Comparison of ENCODE assay signal across 8 mouse cellular contexts in the genomic region with DNA sequence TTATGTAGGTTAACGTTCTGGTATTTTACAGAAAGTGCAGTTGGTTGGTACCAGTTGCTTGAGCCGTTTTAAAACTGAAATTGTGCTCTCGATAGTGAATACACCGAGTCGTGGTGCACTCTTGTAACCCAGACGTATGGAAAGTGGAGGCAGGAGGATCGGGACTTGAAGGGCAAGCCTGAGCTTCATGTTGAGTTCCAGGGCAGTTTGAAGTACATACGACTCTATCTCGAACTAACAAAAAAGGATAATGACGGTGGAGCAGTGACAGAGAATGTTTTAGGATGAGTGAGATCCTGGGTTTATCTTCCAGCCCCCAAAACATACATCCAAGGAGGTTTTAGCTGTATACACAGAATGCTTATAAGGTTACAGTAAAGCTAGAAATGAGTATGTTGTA. TPM values are rescaled to one million over a fixed set of nuclear protein-coding genes. Genes with fewer than 3 reads are reported as not detected.
DNase-seq lines count a peak whose midpoint lies in the region; ATAC-seq and TF ChIP-seq lines count a peak whose summit lies in the region.

No protein-coding gene starts in this region.

- H3K4me3 ChIP-seq in heart, embryonic 11.5 days (ENCODE audit: low read depth, low read length), result peak overlapping the region; percentile 93
- peak overlapping the region; percentile 96 to 98 for H3K4me3 ChIP-seq in ES-E14 (ENCODE audit: insufficient read depth in 1 of 2, low read depth in 1 of 2, low read length in 2 of 2, poor library complexity in 1 of 2, severe bottlenecking in 1 of 2)
- peak overlapping the region; percentile 96 for H3K4me3 ChIP-seq in forebrain, embryonic 15.5 days
- peak overlapping the region; percentile 92 for H3K4me3 ChIP-seq in liver, embryonic 16.5 days (ENCODE audit: low read depth, low read length)

- no peak for ATAC-seq in heart, embryonic 11.5 days (replicated peaks; ENCODE audit: insufficient number of reproducible peaks, low FRiP score, low TSS enrichment)
- ATAC-seq in forebrain, embryonic 15.5 days (replicated peaks), result no peak
- ATAC-seq in liver, embryonic 16.5 days (ENCODE audit: low read depth), result no peak

- no peaks in the 10 kb centered on the region for H3K9me3 ChIP-seq in heart, embryonic 11.5 days (replicated peaks; ENCODE audit: control insufficient read depth, low read length)
- H3K9me3 ChIP-seq in ES-E14 (ENCODE audit: control insufficient read depth, insufficient read depth, low read depth, low read length), result no peaks in the 10 kb centered on the region
- H3K9me3 ChIP-seq in forebrain, embryonic 15.5 days, result no peaks in the 10 kb centered on the region
- H3K9me3 ChIP-seq in liver, embryonic 16.5 days (replicated peaks; ENCODE audit: control insufficient read depth, low read length), result no peaks in the 10 kb centered on the region

- peak overlapping the region; percentile 57 for H3K27ac ChIP-seq in heart, embryonic 11.5 days (ENCODE audit: low read depth, low read length)
- no peak overlapping the region for H3K27ac ChIP-seq in ES-E14 (ENCODE audit: insufficient read depth, low read depth, low read length, poor library complexity, severe bottlenecking)
- no peak overlapping the region for H3K27ac ChIP-seq in forebrain, embryonic 15.5 days (replicated peaks)
- peak overlapping the region; percentile 99 for H3K27ac ChIP-seq in liver, embryonic 16.5 days (ENCODE audit: low read length)

- no peak for DNase-seq in heart, postnatal 36 days
- no peak for DNase-seq in ES-E14 (ENCODE audit: low read depth, low spot score)
- DNase-seq in thymus, postnatal 14 days, result no peak
- no peak for DNase-seq in retina, embryonic 14.5 days (ENCODE audit: low spot score)
- no peak for DNase-seq in left cerebral cortex, postnatal 10 days (ENCODE audit: extremely low spot score in 1 of 2, low spot score in 2 of 2)

- H3K9ac ChIP-seq in heart, embryonic 11.5 days (ENCODE audit: low read depth, low read length), result peak overlapping the region; percentile 88
- H3K9ac ChIP-seq in ES-E14 (ENCODE audit: insufficient read depth, low read depth, low read length, poor library complexity, severe bottlenecking), result peak overlapping the region; percentile 96; the same call in 1 of the 2 replicates
- H3K9ac ChIP-seq in forebrain, embryonic 15.5 days (replicated peaks), result peak overlapping the region; percentile 89
- peak overlapping the region; percentile 98 for H3K9ac ChIP-seq in liver, embryonic 16.5 days (ENCODE audit: low read depth, low read length)

- peak overlapping the region; percentile 71 for H3K4me2 ChIP-seq in heart, embryonic 11.5 days
- H3K4me2 ChIP-seq in forebrain, embryonic 15.5 days (replicated peaks), result peak overlapping the region; percentile 86
- peak overlapping the region; percentile 79 for H3K4me2 ChIP-seq in liver, embryonic 16.5 days (ENCODE audit: low read depth, low read length)

- H3K4me1 ChIP-seq in heart, embryonic 11.5 days (ENCODE audit: control insufficient read depth, insufficient read depth, low read length), result peaks cover 7% of the 10 kb centered on the region; the same call in 1 of the 2 replicates
- peaks cover 0 to 6% of the 10 kb centered on the region in 2 experiments; a peak in 1 of 4 replicates for H3K4me1 ChIP-seq in ES-E14 (ENCODE audit: control insufficient read depth in 2 of 2, insufficient read depth in 2 of 2, low read length in 2 of 2, poor library complexity in 1 of 2)
- H3K4me1 ChIP-seq in forebrain, embryonic 15.5 days, result peaks cover 13% of the 10 kb centered on the region
- peaks cover 25% of the 10 kb centered on the region for H3K4me1 ChIP-seq in liver, embryonic 16.5 days (ENCODE audit: control insufficient read depth, low read depth, low read length)

- intact Hi-C loops in heart, postnatal 36 days (cut with DNase I), result no loop called here
- intact Hi-C loops in left cerebral cortex, postnatal 10 days (cut with DNase I), result no loop called here

- WGBS in heart, embryonic 11.5 days (ENCODE audit: insufficient replicate concordance), result 10% methylated on average over 10 of the region's 10 CpGs
- WGBS in forebrain, embryonic 15.5 days, result 22% methylated on average over 10 of the region's 10 CpGs
- WGBS in liver, embryonic 16.5 days (ENCODE audit: insufficient replicate concordance), result 3% methylated on average over 10 of the region's 10 CpGs

- H3K36me3 ChIP-seq in heart, embryonic 11.5 days (ENCODE audit: control insufficient read depth, insufficient read depth, low read length), result no peaks in the 10 kb centered on the region
- H3K36me3 ChIP-seq in ES-E14 (ENCODE audit: control insufficient read depth, insufficient read depth, low read length, poor library complexity, severe bottlenecking), result no peaks in the 10 kb centered on the region
- no peaks in the 10 kb centered on the region for H3K36me3 ChIP-seq in forebrain, embryonic 15.5 days
- H3K36me3 ChIP-seq in liver, embryonic 16.5 days (ENCODE audit: control insufficient read depth, insufficient read depth), result peaks cover 3% of the 10 kb centered on the region

- H3K27me3 ChIP-seq in heart, embryonic 11.5 days (ENCODE audit: control insufficient read depth, insufficient read depth, low read length), result no peaks in the 10 kb centered on the region
- H3K27me3 ChIP-seq in forebrain, embryonic 15.5 days, result no peaks in the 10 kb centered on the region
- H3K27me3 ChIP-seq in liver, embryonic 16.5 days (ENCODE audit: control insufficient read depth, insufficient read depth, low read depth, low read length), result no peaks in the 10 kb centered on the region

- in situ Hi-C loops in ES-E14 (cut with MboI; ENCODE audit: low sequenced_read_pairs in 2 of 2, unreplicated experiment in 2 of 2), result no loop called here

TF ChIP-seq in ES-E14, 5 proteins besides CTCF, POLR2A, EP300 and RAD21:
- TF ChIP-seq CHD2 (IDR thresholded peaks at IDR 0.05; ENCODE audit: low read depth, low read length) (no peak), MAFK (IDR thresholded peaks at IDR 0.05; ENCODE audit: insufficient read depth, low read depth, low read length) (no peak), ZC3H11A (IDR thresholded peaks at IDR 0.05; ENCODE audit: borderline replicate concordance, low read depth, low read length) (no peak), HCFC1 (IDR thresholded peaks at IDR 0.05; ENCODE audit: borderline replicate concordance, insufficient read depth, low read length) (no peak), ZNF384 (IDR thresholded peaks at IDR 0.05; ENCODE audit: low read depth, low read length) (no peak)

RNA-seq across cellular contexts. Expression of gene Eif2ak1, which starts 0.9 kb away (rescaled TPM):
- 40.9 and 41.6 TPM in 2 replicates for polyA plus RNA-seq in heart, embryonic 11.5 days (2014; fragmentation: Nextera tagmentation; extraction: Ambion mirVana)
- 10 to 100 TPM; 18.6 to 20.4 TPM for total RNA-seq in heart, postnatal 36 days (2021)
- 28.1 and 29.7 TPM in 2 replicates for total RNA-seq in ES-E14 (2012; rRNA removed)
- polyA plus RNA-seq in forebrain, embryonic 15.5 days (2015; fragmentation: Nextera tagmentation; extraction: Ambion mirVana), result 46.7 and 47.5 TPM in 2 replicates
- 115 and 119 TPM in 2 replicates for polyA plus RNA-seq in liver, embryonic 16.5 days (2015; fragmentation: Nextera tagmentation; extraction: Ambion mirVana)
- total RNA-seq in left cerebral cortex, postnatal 10 days (2021), result 10 to 100 TPM; 46.3 to 46.6 TPM

Comparison
In these comparisons a context has a peak if more than half of its experiments do, and no peak if none do; other contexts are left out.
1. H3K27ac ChIP-seq: peak in heart, embryonic 11.5 days (single experiment) and liver, embryonic 16.5 days (single experiment); none in ES-E14 (single experiment) and forebrain, embryonic 15.5 days (single experiment).
2. Peak in every context shown above with its lines, with median percentiles within 50 percentile points of each other: H3K4me2 ChIP-seq, H3K4me3 ChIP-seq and H3K9ac ChIP-seq.